Mouse (Mus musculus): ENCODE measurements around the gene Dach2. TPM values are rescaled to one million over a fixed set of nuclear protein-coding genes. Genes with fewer than 3 reads are reported as not detected.
"Not testable (repeated sequence)": the region's sequence is repeated elsewhere in the genome, so short reads cannot be mapped to it uniquely, and the experiment has no call there.

Dach2 gene
- 1 to 10 TPM; 2.6 to 2.7 TPM for total RNA-seq (2021)
- long read RNA-seq, partial matches to known transcripts: 0 of 1 reads
- long read RNA-seq, other reads (novel, unspliced or antisense): 1 of 1 reads

GRCm38 (mm10) chrX:113297404-113297803 lies at the start of gene Dach2:
Dach2 (plus strand) TSS chrX:113297510.
- DNase-seq (ENCODE audit: low spot score in 2 of 2): no peak

GRCm38 (mm10) chrX:113252427-113252826 lies 44.9 kb upstream of the Dach2 start:
- not testable (repeated sequence) for DNase-seq (ENCODE audit: low spot score in 2 of 2)

- DNase-seq (ENCODE audit: low spot score in 2 of 2): peak; percentile 29 to 46
These were observed 721 bp downstream of the Dach2 start for GRCm38 (mm10) chrX:113298031-113298430.

GRCm38 (mm10) chrX:113298468-113298867 lies 1.2 kb downstream of the Dach2 start:
- DNase-seq (ENCODE audit: low spot score in 2 of 2): no peak

- DNase-seq (ENCODE audit: low spot score in 2 of 2): no peak
These were observed 7.0 kb downstream of the Dach2 start for GRCm38 (mm10) chrX:113304323-113304722.

GRCm38 (mm10) chrX:113338143-113338542 lies 40.8 kb downstream of the Dach2 start:
- DNase-seq (ENCODE audit: low spot score in 2 of 2): no peak

GRCm38 (mm10) chrX:113394417-113394816 lies 97.1 kb downstream of the Dach2 start:
- no peak for DNase-seq (ENCODE audit: low spot score in 2 of 2)

GRCm38 (mm10) chrX:113408756-113409155 lies 111.4 kb downstream of the Dach2 start:
- DNase-seq (ENCODE audit: low spot score in 2 of 2): no peak

GRCm38 (mm10) chrX:113421517-113422187 lies 124.3 kb downstream of the Dach2 start:
- DNase-seq (ENCODE audit: low spot score in 2 of 2): no peak

GRCm38 (mm10) chrX:113482131-113482530 lies 184.8 kb downstream of the Dach2 start:
- DNase-seq (ENCODE audit: low spot score in 2 of 2): no peak

- no peak for DNase-seq (ENCODE audit: low spot score in 2 of 2)
These were observed 247.8 kb downstream of the Dach2 start for GRCm38 (mm10) chrX:113545106-113545505.

GRCm38 (mm10) chrX:113563897-113564296 lies 266.6 kb downstream of the Dach2 start:
- no peak for DNase-seq (ENCODE audit: low spot score in 2 of 2)

- DNase-seq (ENCODE audit: low spot score in 2 of 2): no peak
These were observed 368.8 kb downstream of the Dach2 start for GRCm38 (mm10) chrX:113666069-113666468.

GRCm38 (mm10) chrX:113687163-113687562 lies 389.9 kb downstream of the Dach2 start:
- DNase-seq (ENCODE audit: low spot score in 2 of 2): no peak

- DNase-seq (ENCODE audit: low spot score in 2 of 2): no peak
These were observed 415.1 kb downstream of the Dach2 start for GRCm38 (mm10) chrX:113712363-113712762.

GRCm38 (mm10) chrX:113724124-113724523 lies 426.8 kb downstream of the Dach2 start:
- DNase-seq (ENCODE audit: low spot score in 2 of 2): no peak

- DNase-seq (ENCODE audit: low spot score in 2 of 2): no peak
These were observed 449.8 kb downstream of the Dach2 start for GRCm38 (mm10) chrX:113747122-113747521.

GRCm38 (mm10) chrX:113792264-113792663 lies 495.0 kb downstream of the Dach2 start:
- DNase-seq (ENCODE audit: low spot score in 2 of 2): no peak

GRCm38 (mm10) chrX:113810369-113810768 lies 513.1 kb downstream of the Dach2 start:
- DNase-seq (ENCODE audit: low spot score in 2 of 2): no peak

- DNase-seq (ENCODE audit: low spot score in 2 of 2): no peak
These were observed 529.5 kb downstream of the Dach2 start for GRCm38 (mm10) chrX:113826810-113827209.

- no peak for DNase-seq (ENCODE audit: low spot score in 2 of 2)
These were observed 535.8 kb downstream of the Dach2 start for GRCm38 (mm10) chrX:113833062-113833461.

GRCm38 (mm10) chrX:113867835-113868495 lies 570.7 kb downstream of the Dach2 start:
- no peak for DNase-seq (ENCODE audit: low spot score in 2 of 2)
